Mouse (Mus musculus): Measurements from ENCODE around the gene Cdh4. TPM values are rescaled to one million over a fixed set of nuclear protein-coding genes. Genes with fewer than 3 reads are reported as not detected.

The Cdh4 gene
- total RNA-seq, 1 experiment: 1.9 TPM

DNA sequence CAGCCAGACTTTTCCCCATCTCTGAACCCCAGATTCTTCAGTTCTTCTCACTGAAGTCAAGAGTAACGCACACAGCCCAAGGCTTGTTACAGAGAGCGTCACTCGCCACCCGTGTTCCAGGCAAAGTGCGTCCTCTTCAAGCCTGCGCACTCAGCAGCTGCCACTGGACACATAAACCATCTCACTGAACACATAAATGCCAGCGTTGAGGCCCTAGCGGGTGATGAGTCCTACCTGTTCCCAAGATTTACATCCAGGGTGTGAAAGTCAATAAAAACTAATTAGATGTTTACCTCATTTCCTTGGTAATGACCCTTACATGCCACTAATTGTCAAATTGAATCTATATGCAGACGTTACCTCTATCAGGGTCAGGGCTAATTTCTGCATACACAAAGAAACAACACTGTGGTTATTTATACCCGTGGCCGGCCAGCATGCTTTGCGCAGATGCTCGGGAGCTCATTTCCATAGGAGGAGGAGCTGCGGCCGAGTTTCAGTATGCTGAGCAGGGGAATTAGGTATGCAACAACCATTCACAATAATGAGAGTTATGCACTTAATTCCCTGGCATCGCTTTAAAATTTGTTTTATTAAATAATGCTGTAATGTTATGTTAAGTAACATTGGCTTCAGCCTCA lies 25.5 kb upstream of the Cdh4 start:
- in situ Hi-C loops (cut with MboI; ENCODE audit: low sequenced_read_pairs in 2 of 2, unreplicated experiment in 2 of 2): no loop called here
- H3K4me3 ChIP-seq (ENCODE audit: insufficient read depth in 1 of 2, low read depth in 1 of 2, low read length in 2 of 2, poor library complexity in 1 of 2, severe bottlenecking in 1 of 2): no peak overlapping the region
- H3K9ac ChIP-seq (ENCODE audit: insufficient read depth, low read depth, low read length, poor library complexity, severe bottlenecking): no peak overlapping the region
- no peak overlapping the region for H3K27ac ChIP-seq (ENCODE audit: insufficient read depth, low read depth, low read length, poor library complexity, severe bottlenecking)
- no peaks in the 10 kb centered on the region for H3K9me3 ChIP-seq (ENCODE audit: control insufficient read depth, insufficient read depth, low read depth, low read length)
- TF ChIP-seq ZNF384 (IDR thresholded peaks at IDR 0.05; ENCODE audit: low read depth, low read length) (no peak), HCFC1 (IDR thresholded peaks at IDR 0.05; ENCODE audit: borderline replicate concordance, insufficient read depth, low read length) (no peak), ZC3H11A (IDR thresholded peaks at IDR 0.05; ENCODE audit: borderline replicate concordance, low read depth, low read length) (no peak), MAFK (IDR thresholded peaks at IDR 0.05; ENCODE audit: insufficient read depth, low read depth, low read length) (no peak), CHD2 (IDR thresholded peaks at IDR 0.05; ENCODE audit: low read depth, low read length) (no peak)
- no peak for DNase-seq (ENCODE audit: low read depth, low spot score)
- no peaks in the 10 kb centered on the region for H3K36me3 ChIP-seq (ENCODE audit: control insufficient read depth, insufficient read depth, low read length, poor library complexity, severe bottlenecking)
- 0 out of 4 replicates have a peak, but pooled peaks cover 0 to 3% of the 10 kb centered on the region in 2 experiments for H3K4me1 ChIP-seq (ENCODE audit: control insufficient read depth in 2 of 2, insufficient read depth in 2 of 2, low read length in 2 of 2, poor library complexity in 1 of 2)

DNA sequence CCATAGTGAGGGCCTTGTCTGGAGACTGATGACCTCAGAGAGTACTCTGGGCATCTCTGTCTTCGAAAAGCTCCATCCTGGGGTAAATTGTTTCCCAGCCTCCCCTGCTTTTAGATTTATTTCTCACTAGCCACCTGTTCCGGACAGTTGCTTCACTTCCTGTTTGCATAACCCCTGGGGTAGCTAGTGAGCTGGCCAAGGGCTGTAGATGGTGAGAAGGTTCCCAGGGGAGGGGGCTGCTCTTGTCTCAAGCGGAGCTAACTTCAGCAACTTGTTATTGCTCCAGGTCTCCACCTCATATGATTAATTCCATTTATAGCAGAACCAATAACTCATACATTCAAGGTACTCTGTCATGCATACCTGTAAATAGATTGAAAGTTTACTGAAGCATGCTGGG lies 16.6 kb upstream of the Cdh4 start:
- no peak overlapping the region for H3K4me3 ChIP-seq (ENCODE audit: insufficient read depth in 1 of 2, low read depth in 1 of 2, low read length in 2 of 2, poor library complexity in 1 of 2, severe bottlenecking in 1 of 2)
- no peaks in the 10 kb centered on the region for H3K4me1 ChIP-seq (ENCODE audit: control insufficient read depth in 2 of 2, insufficient read depth in 2 of 2, low read length in 2 of 2, poor library complexity in 1 of 2)
- H3K9ac ChIP-seq (ENCODE audit: insufficient read depth, low read depth, low read length, poor library complexity, severe bottlenecking): no peak overlapping the region
- TF ChIP-seq ZNF384 (IDR thresholded peaks at IDR 0.05; ENCODE audit: low read depth, low read length) (no peak), MAFK (IDR thresholded peaks at IDR 0.05; ENCODE audit: insufficient read depth, low read depth, low read length) (no peak), HCFC1 (IDR thresholded peaks at IDR 0.05; ENCODE audit: borderline replicate concordance, insufficient read depth, low read length) (no peak), ZC3H11A (IDR thresholded peaks at IDR 0.05; ENCODE audit: borderline replicate concordance, low read depth, low read length) (no peak), CHD2 (IDR thresholded peaks at IDR 0.05; ENCODE audit: low read depth, low read length) (no peak)
- no peak overlapping the region for H3K27ac ChIP-seq (ENCODE audit: insufficient read depth, low read depth, low read length, poor library complexity, severe bottlenecking)
- no peaks in the 10 kb centered on the region for H3K36me3 ChIP-seq (ENCODE audit: control insufficient read depth, insufficient read depth, low read length, poor library complexity, severe bottlenecking)
- in situ Hi-C loops (cut with MboI; ENCODE audit: low sequenced_read_pairs in 2 of 2, unreplicated experiment in 2 of 2): no loop called here
- no peaks in the 10 kb centered on the region for H3K9me3 ChIP-seq (ENCODE audit: control insufficient read depth, insufficient read depth, low read depth, low read length)
- no peak for DNase-seq (ENCODE audit: low read depth, low spot score)

DNA sequence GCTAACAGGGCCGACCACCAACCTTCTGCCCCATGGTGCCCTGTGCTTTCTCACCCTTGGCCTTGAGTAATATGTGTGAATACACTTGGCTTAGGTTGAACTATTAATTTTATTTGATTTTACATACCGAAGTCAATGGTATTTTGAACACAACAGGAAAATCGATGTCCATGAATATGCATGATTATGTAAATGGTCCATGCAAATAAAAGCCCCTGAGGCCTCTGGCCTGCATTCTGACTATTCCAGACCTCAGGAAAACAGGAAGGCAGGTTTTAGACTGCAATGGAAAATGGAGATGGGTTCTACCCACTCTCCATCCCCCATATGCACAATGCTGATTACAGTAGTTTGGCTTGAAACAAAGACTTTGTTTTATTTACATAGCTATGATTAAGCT lies 13.3 kb upstream of the Cdh4 start:
- Histone ChIP-seq H3K9me3 (ENCODE audit: control insufficient read depth, insufficient read depth, low read depth, low read length) (no peaks in the 10 kb centered on the region), H3K27ac (ENCODE audit: insufficient read depth, low read depth, low read length, poor library complexity, severe bottlenecking) (no peak overlapping the region), H3K4me1 (ENCODE audit: control insufficient read depth in 2 of 2, insufficient read depth in 2 of 2, low read length in 2 of 2, poor library complexity in 1 of 2) (no peaks in the 10 kb centered on the region), H3K4me3 (ENCODE audit: insufficient read depth in 1 of 2, low read depth in 1 of 2, low read length in 2 of 2, poor library complexity in 1 of 2, severe bottlenecking in 1 of 2) (no peak overlapping the region), H3K36me3 (ENCODE audit: control insufficient read depth, insufficient read depth, low read length, poor library complexity, severe bottlenecking) (no peaks in the 10 kb centered on the region), H3K9ac (ENCODE audit: insufficient read depth, low read depth, low read length, poor library complexity, severe bottlenecking) (no peak overlapping the region)
- in situ Hi-C loops (cut with MboI; ENCODE audit: low sequenced_read_pairs in 2 of 2, unreplicated experiment in 2 of 2): no loop called here
- TF ChIP-seq MAFK (IDR thresholded peaks at IDR 0.05; ENCODE audit: insufficient read depth, low read depth, low read length) (no peak), HCFC1 (IDR thresholded peaks at IDR 0.05; ENCODE audit: borderline replicate concordance, insufficient read depth, low read length) (no peak), ZC3H11A (IDR thresholded peaks at IDR 0.05; ENCODE audit: borderline replicate concordance, low read depth, low read length) (no peak), CHD2 (IDR thresholded peaks at IDR 0.05; ENCODE audit: low read depth, low read length) (no peak), ZNF384 (IDR thresholded peaks at IDR 0.05; ENCODE audit: low read depth, low read length) (no peak)
- no peak for DNase-seq (ENCODE audit: low read depth, low spot score)

DNA sequence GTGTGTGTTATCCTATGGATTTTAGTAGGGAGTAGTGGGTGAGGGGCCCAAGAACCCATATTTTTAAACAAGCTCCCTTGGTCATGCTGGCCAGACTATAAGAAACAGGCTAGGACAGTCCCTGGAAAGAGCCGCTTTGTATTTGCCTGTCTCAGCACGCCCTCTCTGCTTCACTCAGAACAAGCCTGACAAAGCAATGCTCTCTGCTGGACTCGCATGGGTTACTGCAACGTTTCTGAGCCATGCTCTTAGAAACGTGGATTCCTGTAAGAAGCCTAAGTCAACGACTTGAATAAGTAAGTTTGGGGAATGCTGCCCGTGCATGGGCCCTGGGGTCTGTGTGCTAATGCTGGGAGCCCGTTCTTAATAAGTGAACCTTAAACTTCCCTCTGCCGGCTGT lies 2.1 kb upstream of the Cdh4 start:
- Histone ChIP-seq H3K4me3 (ENCODE audit: insufficient read depth in 1 of 2, low read depth in 1 of 2, low read length in 2 of 2, poor library complexity in 1 of 2, severe bottlenecking in 1 of 2) (no peak overlapping the region), H3K9me3 (ENCODE audit: control insufficient read depth, insufficient read depth, low read depth, low read length) (no peaks in the 10 kb centered on the region), H3K9ac (ENCODE audit: insufficient read depth, low read depth, low read length, poor library complexity, severe bottlenecking) (no peak overlapping the region), H3K27ac (ENCODE audit: insufficient read depth, low read depth, low read length, poor library complexity, severe bottlenecking) (no peak overlapping the region), H3K4me1 (ENCODE audit: control insufficient read depth in 2 of 2, insufficient read depth in 2 of 2, low read length in 2 of 2, poor library complexity in 1 of 2) (peaks cover 0 to 2% of the 10 kb centered on the region in 2 experiments; a peak in 1 of 4 replicates), H3K36me3 (ENCODE audit: control insufficient read depth, insufficient read depth, low read length, poor library complexity, severe bottlenecking) (no peaks in the 10 kb centered on the region)
- in situ Hi-C loops (cut with MboI; ENCODE audit: low sequenced_read_pairs in 2 of 2, unreplicated experiment in 2 of 2): no loop called here
- DNase-seq (ENCODE audit: low read depth, low spot score): no peak
- TF ChIP-seq ZNF384 (IDR thresholded peaks at IDR 0.05; ENCODE audit: low read depth, low read length): no peak
- no peak for TF ChIP-seq MAFK (IDR thresholded peaks at IDR 0.05; ENCODE audit: insufficient read depth, low read depth, low read length)
- TF ChIP-seq HCFC1 (IDR thresholded peaks at IDR 0.05; ENCODE audit: borderline replicate concordance, insufficient read depth, low read length): no peak
- no peak for TF ChIP-seq ZC3H11A (IDR thresholded peaks at IDR 0.05; ENCODE audit: borderline replicate concordance, low read depth, low read length)
- no peak for TF ChIP-seq CHD2 (IDR thresholded peaks at IDR 0.05; ENCODE audit: low read depth, low read length)
